Mouse (Mus musculus) liver, embryonic 11.5 days (tissue): ENCODE measurements at regions not wholly inside any gene's neighbourhood (a gene's known extent, or its start where the extent isn't known, plus 50 kb on each side); places are given as distances from the start of the nearest gene placed in this dataset.

ENCODE experiments used
- ATAC-seq: fragments of 200-750 bp; cut with Nextera tagmentation; replicated peaks from 2 replicates; pipeline ENCODE4 v1.8.0; 2017; ENCODE audit warnings: moderate number of reproducible peaks, mild to moderate bottlenecking, moderate TSS enrichment, moderate library complexity; ENCODE audit not compliant: low FRiP score
- DNase-seq: peaks from one replicate; pipeline ENCODE4 v3.0.0-alpha.2; 2017; ENCODE audit warnings: low spot score
- H3K27ac ChIP-seq: fragments of 300-500 bp; sonication (generic); 2 replicates; pipeline ENCODE4 v1.5.1; 2014; ENCODE audit warnings: mild to moderate bottlenecking, low read depth, low read length, control low read depth
- H3K27me3 ChIP-seq: fragments of 300-500 bp; sonication (generic); replicated peaks from 2 replicates; pipeline ENCODE4 v1.6.1; 2014; ENCODE audit warnings: low read length, mixed read lengths; ENCODE audit not compliant: control insufficient read depth, insufficient read depth
- H3K36me3 ChIP-seq: fragments of 300-500 bp; sonication (generic); 2 replicates; pipeline ENCODE4 v1.6.1; 2014; ENCODE audit warnings: mild to moderate bottlenecking, low read length, moderate library complexity, mixed read lengths; ENCODE audit not compliant: control insufficient read depth, insufficient read depth
- H3K4me1 ChIP-seq: fragments of 300-500 bp; sonication (generic); replicated peaks from 2 replicates; pipeline ENCODE4 v1.6.1; 2014; ENCODE audit warnings: low read length, mixed read lengths; ENCODE audit not compliant: control insufficient read depth, insufficient read depth
- H3K4me2 ChIP-seq: fragments of 300-500 bp; sonication (generic); 2 replicates; pipeline ENCODE4 v1.6.1; 2014; ENCODE audit warnings: mild to moderate bottlenecking, control low read depth, moderate library complexity
- H3K4me3 ChIP-seq: fragments of 300-500 bp; sonication (generic); 2 replicates; pipeline ENCODE4 v1.5.1; 2014; ENCODE audit warnings: low read depth, low read length, control low read depth
- H3K9ac ChIP-seq: fragments of 300-500 bp; sonication (generic); 2 replicates; pipeline ENCODE4 v1.6.1; 2014; ENCODE audit warnings: low read depth, low read length, control low read depth
- H3K9me3 ChIP-seq: fragments of 300-500 bp; sonication (generic); 2 replicates; pipeline ENCODE4 v1.6.1; 2016; ENCODE audit warnings: low read length, inconsistent platforms, mixed read lengths; ENCODE audit not compliant: control insufficient read depth
- WGBS: fragments of 180-500 bp; shearing (Covaris S2); extraction: QIAGEN DNeasy Blood & Tissue Kit; methylation state at CpG from one replicate; pipeline ENCODE4 v1.1.7; 2014; 5-methylcytosine and 5-hydroxymethylcytosine counted together

DNA sequence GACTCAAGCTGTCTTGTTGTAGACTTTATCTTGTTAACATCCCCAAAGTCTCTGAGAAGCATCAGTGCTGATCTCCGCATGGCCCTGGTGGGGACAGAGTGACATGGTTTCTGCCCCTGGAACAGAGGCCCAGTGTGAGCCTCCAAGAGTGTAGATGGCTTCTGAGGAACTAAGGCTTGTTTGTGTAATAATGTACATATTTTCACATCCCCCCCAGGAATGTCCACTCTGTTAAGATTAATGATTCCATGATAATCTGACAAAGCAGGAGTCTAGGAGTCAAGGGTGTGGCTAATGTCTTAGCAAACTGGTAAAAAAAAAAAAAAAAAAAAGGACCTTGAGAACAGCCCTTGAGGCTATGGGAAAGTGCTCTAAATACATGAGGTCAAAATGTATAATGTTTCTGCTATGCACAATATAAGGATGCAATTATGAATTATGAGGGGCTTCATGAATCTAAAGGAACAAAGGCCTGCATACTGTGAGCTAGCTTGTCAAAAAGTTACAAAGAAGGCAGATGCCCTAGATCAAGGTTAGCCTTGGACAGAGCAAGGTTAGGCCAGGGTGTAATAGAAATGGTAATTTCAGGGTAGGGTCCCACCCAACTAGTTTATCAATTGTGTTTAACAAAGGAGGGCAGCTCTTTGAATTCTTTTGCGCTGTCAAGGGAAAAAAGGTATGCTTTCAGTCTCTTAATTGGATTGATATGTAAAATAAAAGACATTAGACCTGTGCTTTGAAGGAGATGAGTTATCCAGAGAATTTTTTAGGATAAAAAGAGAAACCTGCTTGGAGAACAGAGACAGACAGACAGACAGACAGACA lies 886.3 kb downstream of the Gsdmc2 start:
- H3K4me2 ChIP-seq = no peak overlapping the region

DNA sequence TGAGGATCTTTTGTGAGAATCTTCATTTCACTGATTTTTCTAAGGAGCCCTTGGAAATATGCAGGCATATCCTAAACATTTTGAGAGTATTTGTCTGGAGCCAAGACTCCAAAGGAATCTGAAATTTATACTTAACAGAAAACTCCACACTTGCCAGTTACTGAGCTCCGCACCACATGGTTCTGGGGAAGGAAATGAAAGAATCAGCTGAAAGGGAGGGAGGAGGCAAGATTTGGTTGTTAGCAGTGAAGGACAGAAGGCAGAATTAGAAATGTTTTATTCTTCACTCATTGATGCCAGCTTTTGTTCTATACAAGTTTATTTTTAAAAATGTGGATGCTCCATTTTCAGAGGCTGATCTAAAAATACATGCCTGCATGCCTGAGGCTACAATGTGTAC lies 890.1 kb downstream of the Gsdmc2 start:
- H3K27me3 ChIP-seq = no peaks in the 10 kb centered on the region
- DNase-seq (no peak), ATAC-seq (no peak)
- H3K9ac ChIP-seq = no peak overlapping the region
- no peaks in the 10 kb centered on the region for H3K36me3 ChIP-seq
- no peak overlapping the region for H3K27ac ChIP-seq
- H3K4me1 ChIP-seq = no peaks in the 10 kb centered on the region
- H3K4me2 ChIP-seq = no peak overlapping the region
- H3K9me3 ChIP-seq = no peaks in the 10 kb centered on the region
- H3K4me3 ChIP-seq = no peak overlapping the region
- WGBS = 78% methylated on average over 1 of the region's 1 CpGs

More for the DNA sequence above, 886.3 kb downstream of the Gsdmc2 start:
- H3K27me3 ChIP-seq = no peaks in the 10 kb centered on the region
- H3K9ac ChIP-seq = no peak overlapping the region
- no peaks in the 10 kb centered on the region for H3K36me3 ChIP-seq
- no peaks in the 10 kb centered on the region for H3K4me1 ChIP-seq
- no peak for DNase-seq
- H3K9me3 ChIP-seq = no peaks in the 10 kb centered on the region
- ATAC-seq = no peak
- no peak overlapping the region for H3K4me3 ChIP-seq
- 80% methylated on average over 2 of the region's 2 CpGs for WGBS
- no peak overlapping the region for H3K27ac ChIP-seq

DNA sequence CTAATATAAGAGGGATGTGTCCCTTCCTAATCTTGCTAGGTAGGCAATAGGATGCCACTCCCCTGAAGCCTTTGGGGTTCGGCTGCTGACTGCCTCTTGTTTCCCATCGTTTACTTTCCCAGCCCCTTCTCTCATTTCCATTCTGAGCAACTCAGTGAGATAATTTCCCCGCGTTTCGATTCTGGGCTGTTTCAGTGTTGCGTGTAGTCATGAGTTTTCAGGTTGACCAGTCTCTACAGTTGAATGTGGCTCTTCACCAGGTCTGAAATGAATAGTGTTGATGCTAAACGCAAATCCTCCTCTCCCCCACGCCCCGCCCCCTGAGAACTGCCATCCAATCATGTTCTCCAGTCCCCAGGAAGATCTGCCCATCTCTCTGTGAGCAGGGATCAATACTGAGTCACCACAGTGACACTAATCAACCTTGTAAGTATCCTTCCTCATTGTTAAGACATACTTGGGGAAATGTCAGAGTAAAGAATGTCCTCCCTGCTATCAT lies 890.6 kb downstream of the Gsdmc2 start:
- Histone ChIP-seq H3K9ac (no peak overlapping the region), H3K27ac (no peak overlapping the region), H3K36me3 (no peaks in the 10 kb centered on the region), H3K4me1 (no peaks in the 10 kb centered on the region), H3K9me3 (no peaks in the 10 kb centered on the region), H3K4me2 (no peak overlapping the region), H3K27me3 (no peaks in the 10 kb centered on the region), H3K4me3 (no peak overlapping the region)
- ATAC-seq (no peak), DNase-seq (no peak)
- WGBS = 71% methylated on average over 9 of the region's 9 CpGs

DNA sequence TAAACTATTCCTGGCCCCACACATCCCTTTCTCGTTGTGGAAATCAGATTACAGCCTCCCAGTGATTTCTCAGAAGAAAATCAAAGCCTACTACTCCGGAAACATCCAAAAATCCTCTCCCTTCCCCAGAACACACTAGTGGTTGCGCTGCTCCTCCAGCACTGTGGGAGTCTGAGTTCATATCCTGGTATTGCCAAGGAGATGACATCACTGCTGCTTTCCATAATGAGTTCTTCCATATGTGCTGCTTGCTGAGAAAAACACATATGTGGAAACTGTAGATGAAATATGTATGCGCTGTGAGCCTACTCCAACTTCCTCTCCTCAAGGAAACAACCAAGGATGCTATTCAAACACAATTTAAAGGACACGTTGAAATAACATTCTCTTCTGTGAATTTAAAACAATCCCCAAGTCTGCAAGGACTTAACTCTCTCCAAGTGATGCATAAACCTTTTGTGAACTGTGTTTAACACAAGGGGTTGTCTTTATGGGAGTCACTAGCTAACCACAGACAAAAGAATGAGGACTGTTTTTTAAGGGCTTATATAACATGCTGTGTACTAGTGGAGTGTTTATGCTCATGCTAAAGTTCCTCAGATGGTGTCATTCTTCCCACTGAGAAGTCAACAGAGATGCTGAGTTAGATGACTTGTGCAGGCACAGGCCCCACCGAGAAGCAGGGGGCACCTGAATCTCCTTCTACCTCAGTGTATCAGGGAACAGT lies 891.6 kb downstream of the Gsdmc2 start:
- Histone ChIP-seq H3K27ac (no peak overlapping the region), H3K4me1 (no peaks in the 10 kb centered on the region), H3K9me3 (no peaks in the 10 kb centered on the region), H3K4me2 (no peak overlapping the region), H3K27me3 (no peaks in the 10 kb centered on the region), H3K9ac (no peak overlapping the region), H3K4me3 (no peak overlapping the region), H3K36me3 (no peaks in the 10 kb centered on the region)
- 70% methylated on average over 6 of the region's 6 CpGs for WGBS
- DNase-seq = no peak
- ATAC-seq = no peak

DNA sequence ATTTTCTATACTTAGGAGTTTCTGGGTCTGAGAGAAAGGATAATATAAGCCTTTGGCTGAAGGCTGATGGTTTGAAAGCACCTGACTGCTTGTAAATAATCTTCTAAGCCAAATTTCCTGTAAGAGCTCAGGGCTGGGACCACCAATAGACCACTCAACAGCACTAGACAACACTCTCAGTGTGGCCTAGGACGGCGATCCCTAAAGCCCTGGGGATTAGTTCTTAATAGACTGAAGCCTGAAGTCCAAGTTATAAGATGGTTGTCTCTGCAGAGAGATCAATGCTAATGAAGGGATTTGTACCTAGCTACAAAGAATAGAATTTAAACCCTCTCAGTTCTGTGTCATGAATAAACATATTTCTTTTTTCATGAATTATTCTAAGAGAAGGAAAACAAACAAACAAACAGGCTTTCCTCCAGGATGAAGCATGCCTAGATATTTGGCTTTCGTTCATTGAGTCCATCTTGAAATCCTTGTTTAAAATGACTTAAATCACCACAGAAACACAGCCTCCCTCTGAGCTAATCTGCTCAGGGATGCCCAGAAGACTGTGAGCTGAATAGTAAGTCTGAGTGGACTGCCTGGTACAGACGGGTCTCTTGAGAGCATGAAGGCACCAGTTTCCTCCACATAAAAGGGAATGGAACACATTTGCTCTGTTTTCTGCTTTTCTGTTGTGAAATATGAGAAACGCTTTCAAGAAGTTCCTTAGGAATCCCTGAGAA lies 892.3 kb downstream of the Gsdmc2 start:
- H3K27me3 ChIP-seq = no peaks in the 10 kb centered on the region
- ATAC-seq (no peak), DNase-seq (no peak)
- WGBS = 79% methylated on average over 5 of the region's 5 CpGs
- no peaks in the 10 kb centered on the region for H3K4me1 ChIP-seq
- no peak overlapping the region for H3K9ac ChIP-seq
- H3K36me3 ChIP-seq = no peaks in the 10 kb centered on the region
- no peak overlapping the region for H3K4me3 ChIP-seq
- H3K9me3 ChIP-seq = no peaks in the 10 kb centered on the region
- no peak overlapping the region for H3K4me2 ChIP-seq
- no peak overlapping the region for H3K27ac ChIP-seq

DNA sequence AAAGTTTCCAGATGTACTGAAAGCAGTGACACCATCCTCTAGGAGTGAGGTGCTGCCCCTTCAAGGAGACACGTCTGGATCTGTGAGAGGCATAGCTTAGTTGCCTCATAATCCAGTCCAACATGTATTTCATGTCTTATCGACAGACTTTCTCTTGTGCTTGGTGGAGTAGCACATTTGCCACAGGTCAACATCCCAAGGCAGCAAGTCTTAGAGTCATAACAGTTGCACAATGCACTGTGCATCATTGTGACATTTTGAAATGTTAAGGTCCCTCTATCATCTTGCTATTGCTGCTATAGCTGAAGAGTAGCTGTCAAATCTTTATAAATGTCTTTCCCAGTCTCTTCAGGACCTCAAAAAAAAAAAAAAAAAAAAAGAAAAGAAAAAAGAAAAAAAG lies 905.6 kb downstream of the Gsdmc2 start:
- Histone ChIP-seq H3K36me3 (no peaks in the 10 kb centered on the region), H3K27me3 (no peaks in the 10 kb centered on the region), H3K27ac (no peak overlapping the region), H3K9me3 (no peaks in the 10 kb centered on the region), H3K4me3 (no peak overlapping the region), H3K4me2 (no peak overlapping the region), H3K4me1 (0 out of 2 replicates have a peak, but pooled peaks cover 2% of the 10 kb centered on the region), H3K9ac (no peak overlapping the region)
- ATAC-seq (no peak), DNase-seq (no peak)
- 80% methylated on average over 2 of the region's 2 CpGs for WGBS

DNA sequence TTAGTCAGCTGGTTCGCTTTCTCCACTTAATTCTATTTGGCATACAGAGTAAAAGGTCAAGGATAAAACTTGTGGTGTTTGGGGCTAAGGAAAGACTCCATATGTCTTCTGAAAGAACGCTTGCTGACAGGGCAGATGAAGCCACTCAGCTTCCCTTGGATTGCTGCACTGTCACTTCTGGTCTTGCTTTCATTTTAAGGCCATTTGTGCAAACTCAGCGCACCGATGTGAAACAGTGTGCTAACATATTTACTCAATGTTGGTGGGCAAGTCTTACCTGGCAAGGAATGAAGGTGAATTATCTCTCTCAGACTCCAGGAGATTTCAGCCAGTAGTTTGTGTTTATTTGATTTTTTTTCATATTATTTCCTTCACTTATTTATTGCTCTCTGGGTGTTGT lies 907.2 kb downstream of the Gsdmc2 start:
- WGBS = 81% methylated on average over 4 of the region's 4 CpGs
- Histone ChIP-seq H3K4me3 (no peak overlapping the region), H3K4me1 (0 out of 2 replicates have a peak, but pooled peaks cover 2% of the 10 kb centered on the region), H3K9me3 (no peaks in the 10 kb centered on the region), H3K27me3 (no peaks in the 10 kb centered on the region), H3K9ac (no peak overlapping the region), H3K4me2 (no peak overlapping the region), H3K27ac (no peak overlapping the region), H3K36me3 (no peaks in the 10 kb centered on the region)
- ATAC-seq (no peak), DNase-seq (no peak)

DNA sequence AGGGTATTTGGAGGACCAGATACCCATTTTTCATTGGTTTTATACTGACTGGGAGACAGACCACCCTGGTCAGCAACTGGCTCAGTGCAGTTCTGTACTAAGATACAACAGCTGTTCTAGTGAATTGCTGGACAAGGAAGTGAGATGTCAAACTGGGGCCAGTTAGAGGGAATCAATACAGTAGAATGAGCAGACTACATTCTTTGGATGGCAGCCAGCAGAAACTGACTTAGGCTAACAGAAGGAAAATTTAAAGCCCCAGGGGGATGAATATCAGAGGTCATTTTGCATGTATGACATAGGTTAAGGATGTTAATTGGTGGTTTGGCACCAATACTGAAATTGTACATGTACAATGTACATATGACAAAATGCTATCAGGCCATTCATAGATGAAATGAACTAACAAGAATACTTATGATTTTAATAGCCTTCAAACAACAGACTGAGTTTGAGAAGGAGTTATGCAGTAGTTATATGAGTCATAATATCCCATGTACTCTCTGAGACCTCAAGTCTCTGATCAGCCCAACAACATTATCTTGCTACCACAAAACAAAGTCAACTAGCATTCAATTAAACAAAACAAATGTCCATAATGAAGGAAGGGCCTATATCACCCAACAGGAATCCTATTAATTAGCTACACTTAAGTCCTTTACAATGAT lies 910.3 kb downstream of the Gsdmc2 start:
- Histone ChIP-seq H3K4me1 (0 out of 2 replicates have a peak, but pooled peaks cover 2% of the 10 kb centered on the region), H3K9ac (no peak overlapping the region), H3K36me3 (no peaks in the 10 kb centered on the region), H3K4me3 (no peak overlapping the region), H3K4me2 (no peak overlapping the region), H3K27me3 (no peaks in the 10 kb centered on the region), H3K9me3 (no peaks in the 10 kb centered on the region), H3K27ac (no peak overlapping the region)
- ATAC-seq (no peak), DNase-seq (no peak)
